Mouse (Mus musculus) midbrain, embryonic 15.5 days (tissue): Measurements from ENCODE around the gene Pop4. TPM values are rescaled to one million over a fixed set of nuclear protein-coding genes. Genes with fewer than 3 reads are reported as not detected.
A peak's percentile ranks its signal among the peaks of the same experiment; 100 is the strongest.

Experiments used
- ATAC-seq: fragments of 200-750 bp; cut with Nextera tagmentation; replicated peaks from 2 replicates; pipeline ENCODE4 v1.8.0; 2017; ENCODE audit warnings: moderate TSS enrichment
- H3K27ac ChIP-seq: fragments of 300-500 bp; sonication (generic); 2 replicates; pipeline ENCODE4 v1.5.1; 2015; ENCODE audit warnings: mild to moderate bottlenecking, inconsistent platforms
- H3K27me3 ChIP-seq: fragments of 300-500 bp; sonication (generic); replicated peaks from 2 replicates; pipeline ENCODE4 v1.6.1; 2015; ENCODE audit warnings: inconsistent platforms
- H3K36me3 ChIP-seq: fragments of 300-500 bp; sonication (generic); replicated peaks from 2 replicates; pipeline ENCODE4 v1.6.1; 2015; ENCODE audit warnings: inconsistent platforms
- H3K4me1 ChIP-seq: fragments of 300-500 bp; sonication (generic); 2 replicates; pipeline ENCODE4 v1.6.1; 2015; ENCODE audit warnings: inconsistent platforms
- H3K4me2 ChIP-seq: fragments of 300-500 bp; sonication (generic); 2 replicates; pipeline ENCODE4 v1.6.1; 2015; ENCODE audit warnings: inconsistent platforms, mild to moderate bottlenecking, moderate library complexity
- H3K4me3 ChIP-seq: fragments of 300-500 bp; sonication (generic); 2 replicates; pipeline ENCODE4 v1.5.1; 2015; ENCODE audit warnings: mild to moderate bottlenecking, inconsistent platforms
- H3K9ac ChIP-seq: fragments of 300-500 bp; sonication (generic); 2 replicates; pipeline ENCODE4 v1.6.1; 2015; ENCODE audit warnings: mild to moderate bottlenecking, inconsistent platforms
- H3K9me3 ChIP-seq: fragments of 300-500 bp; sonication (generic); 2 replicates; pipeline ENCODE4 v1.6.1; 2016; ENCODE audit warnings: inconsistent platforms
- WGBS: fragments of 180-500 bp; shearing (Covaris S2); methylation state at CpG from one replicate; pipeline ENCODE4 v1.1.7; 2015; ENCODE audit warnings: mixed read lengths; 5-methylcytosine and 5-hydroxymethylcytosine counted together
- polyA plus RNA-seq: library from polyadenylated mRNA; unstranded; fragments of >200 nt; fragmentation: Nextera tagmentation; extraction: Ambion mirVana; gene quantifications from 2 replicates; pipeline ENCODE4 v1.2.1, GENCODE M21; 2015

Gene Pop4
- polyA plus RNA-seq, 1 experiment from 2014 or later = 77.4 TPM

GRCm38 (mm10) chr7:38237140-38237539 lies 34.1 kb downstream of the Pop4 start:
- no peak overlapping the region for H3K4me3 ChIP-seq
- H3K36me3 ChIP-seq = no peaks in the 10 kb centered on the region
- H3K9ac ChIP-seq = no peak overlapping the region
- H3K27ac ChIP-seq = no peak overlapping the region
- no peak for ATAC-seq
- H3K9me3 ChIP-seq = no peaks in the 10 kb centered on the region
- no peaks in the 10 kb centered on the region for H3K27me3 ChIP-seq
- H3K4me2 ChIP-seq = no peak overlapping the region
- H3K4me1 ChIP-seq = no peaks in the 10 kb centered on the region

GRCm38 (mm10) chr7:38236400-38237105 lies 34.7 kb downstream of the Pop4 start:
- Histone ChIP-seq H3K9ac (no peak overlapping the region), H3K4me1 (no peaks in the 10 kb centered on the region), H3K4me2 (no peak overlapping the region), H3K36me3 (no peaks in the 10 kb centered on the region), H3K27ac (no peak overlapping the region), H3K9me3 (no peaks in the 10 kb centered on the region), H3K27me3 (no peaks in the 10 kb centered on the region), H3K4me3 (no peak overlapping the region)
- no peak for ATAC-seq
- WGBS = 54% methylated on average over 11 of the region's 11 CpGs

GRCm38 (mm10) chr7:38230285-38230684 lies 40.9 kb downstream of the Pop4 start:
- 19% methylated on average over 8 of the region's 8 CpGs for WGBS
- no peak overlapping the region for H3K4me3 ChIP-seq
- peaks cover 22% of the 10 kb centered on the region; the same call in 1 of the 2 replicates for H3K27me3 ChIP-seq
- no peaks in the 10 kb centered on the region for H3K9me3 ChIP-seq
- ATAC-seq = no peak
- H3K27ac ChIP-seq = no peak overlapping the region
- peaks cover 9% of the 10 kb centered on the region for H3K4me1 ChIP-seq
- H3K36me3 ChIP-seq = no peaks in the 10 kb centered on the region
- no peak overlapping the region for H3K4me2 ChIP-seq
- H3K9ac ChIP-seq = no peak overlapping the region

- Histone ChIP-seq H3K9ac (0 out of 2 replicates have a peak overlapping the region, but pooled peaks have one; percentile 40), H3K9me3 (no peaks in the 10 kb centered on the region), H3K27me3 (peaks cover 22% of the 10 kb centered on the region; the same call in 1 of the 2 replicates), H3K4me3 (peak overlapping the region; percentile 46), H3K4me1 (peaks cover 9% of the 10 kb centered on the region), H3K4me2 (peak overlapping the region; percentile 96), H3K27ac (no peak overlapping the region), H3K36me3 (no peaks in the 10 kb centered on the region)
- WGBS = 26% methylated on average over 8 of the region's 8 CpGs
- peak; percentile 27; the same call in 1 of the 2 replicates for ATAC-seq
Measured at GRCm38 (mm10) chr7:38228329-38228728, 42.9 kb downstream of the Pop4 start.

- peak; percentile 93 for ATAC-seq
- Histone ChIP-seq H3K4me1 (peaks cover 9% of the 10 kb centered on the region), H3K9ac (peak within 1 kb of the TSS; percentile 40; the same call in 1 of the 2 replicates), H3K36me3 (no peaks in the 10 kb centered on the region), H3K27ac (no peak within 1 kb of the TSS), H3K4me3 (peak within 1 kb of the TSS; percentile 46), H3K4me2 (peak within 1 kb of the TSS; percentile 96), H3K27me3 (peaks cover 22% of the 10 kb centered on the region; the same call in 1 of the 2 replicates), H3K9me3 (no peaks in the 10 kb centered on the region)
- under 1% methylated on average over 36 of the region's 36 CpGs for WGBS
Measured at GRCm38 (mm10) chr7:38227900-38228298, 43.3 kb downstream of the Pop4 start, which contains the start of gene Plekhf1. Plekhf1 (minus strand) TSS chr7:38228016.

DNA sequence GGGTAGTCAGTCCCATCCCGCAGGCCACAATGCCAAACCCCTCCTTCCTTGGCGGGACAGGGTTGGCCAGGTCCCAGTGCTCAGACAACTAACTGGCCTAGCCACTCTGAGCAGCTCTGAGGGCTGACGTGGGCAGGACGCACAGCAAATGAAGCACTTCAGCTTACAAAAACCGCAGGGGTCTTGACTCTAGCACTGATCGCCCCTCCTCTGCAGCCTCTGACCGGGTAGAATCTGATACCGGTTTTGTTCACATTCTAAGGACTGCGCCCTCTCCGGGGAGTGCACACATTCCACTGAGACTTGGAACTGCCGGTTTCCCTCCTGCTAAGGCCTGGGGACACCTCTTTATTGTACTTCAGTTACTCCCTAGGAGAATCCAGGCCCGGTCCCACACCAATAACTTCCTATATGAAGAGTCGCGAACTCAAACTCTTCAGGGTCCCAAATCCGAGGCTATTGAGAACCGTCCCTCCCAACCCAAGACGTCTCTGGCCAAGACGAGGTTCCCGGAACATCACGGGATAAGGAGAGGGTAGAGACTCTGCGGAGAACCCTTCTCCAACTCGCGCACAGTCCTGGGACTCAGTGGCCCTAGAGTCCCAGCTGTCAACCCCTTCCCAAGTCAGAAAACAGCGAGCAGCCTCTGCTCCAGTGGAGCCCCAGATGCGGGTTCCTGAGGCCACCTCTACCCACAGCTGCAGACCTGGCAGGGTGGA lies 43.9 kb downstream of the Pop4 start:
- H3K4me3 ChIP-seq = peak overlapping the region; percentile 46
- H3K27ac ChIP-seq = no peak overlapping the region
- H3K9me3 ChIP-seq = no peaks in the 10 kb centered on the region
- H3K9ac ChIP-seq = peak overlapping the region; percentile 40; the same call in 1 of the 2 replicates
- peaks cover 9% of the 10 kb centered on the region for H3K4me1 ChIP-seq
- H3K4me2 ChIP-seq = peak overlapping the region; percentile 96
- under 1% methylated on average over 25 of the region's 25 CpGs for WGBS
- H3K36me3 ChIP-seq = no peaks in the 10 kb centered on the region
- peak; percentile 70 for ATAC-seq
- H3K27me3 ChIP-seq = peaks cover 22% of the 10 kb centered on the region; the same call in 1 of the 2 replicates

- Histone ChIP-seq H3K4me2 (no peak overlapping the region), H3K4me3 (no peak overlapping the region), H3K36me3 (no peaks in the 10 kb centered on the region), H3K27ac (no peak overlapping the region), H3K9me3 (no peaks in the 10 kb centered on the region), H3K9ac (no peak overlapping the region), H3K27me3 (peaks cover 22% of the 10 kb centered on the region; the same call in 1 of the 2 replicates), H3K4me1 (peaks cover 9% of the 10 kb centered on the region)
- ATAC-seq = no peak
- 83% methylated on average over 2 of the region's 2 CpGs for WGBS
Measured at GRCm38 (mm10) chr7:38226226-38226625, 45.0 kb downstream of the Pop4 start.

DNA sequence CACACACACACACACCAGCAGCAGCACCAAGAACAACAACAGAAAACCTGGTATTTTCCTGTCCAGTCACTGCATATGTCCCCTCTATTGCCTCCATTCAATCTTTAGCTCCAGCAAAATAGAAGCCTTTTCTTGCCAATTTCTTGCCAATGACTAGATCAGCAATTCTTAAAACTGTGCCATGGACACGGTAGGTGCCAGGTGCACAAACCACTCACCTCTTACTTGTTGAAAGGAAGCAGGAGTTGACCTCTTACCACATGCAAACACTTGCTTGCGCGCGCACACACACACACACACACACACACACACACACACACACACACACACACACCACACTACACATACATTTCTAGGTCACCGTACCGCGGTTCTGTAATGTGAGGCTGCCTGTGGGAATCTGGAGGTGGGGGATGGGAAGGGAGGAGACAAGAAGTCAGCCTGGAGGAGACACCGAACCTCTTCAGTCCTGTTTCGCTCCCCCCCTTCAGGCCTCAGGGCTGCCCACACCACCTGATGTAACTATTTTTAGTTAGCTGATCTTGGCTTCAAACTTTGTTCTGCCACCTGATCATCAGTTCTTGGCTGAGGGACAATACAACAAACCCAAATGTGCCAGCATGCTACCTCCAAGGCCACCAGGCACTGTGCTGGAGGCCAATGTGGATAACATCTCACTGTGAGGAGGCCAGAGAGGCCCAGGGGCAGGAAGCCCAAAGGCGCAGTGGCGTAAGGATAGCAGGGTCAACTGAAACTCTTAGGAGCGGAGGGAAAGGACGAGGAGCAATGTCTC lies 46.5 kb downstream of the Pop4 start:
- Histone ChIP-seq H3K4me3 (no peak overlapping the region), H3K27me3 (peaks cover 20% of the 10 kb centered on the region; the same call in 1 of the 2 replicates), H3K4me1 (peaks cover 9% of the 10 kb centered on the region), H3K27ac (no peak overlapping the region), H3K9me3 (no peaks in the 10 kb centered on the region), H3K4me2 (no peak overlapping the region), H3K9ac (no peak overlapping the region), H3K36me3 (no peaks in the 10 kb centered on the region)
- 87% methylated on average over 13 of the region's 13 CpGs for WGBS
- ATAC-seq = no peak

GRCm38 (mm10) chr7:38220866-38221265 lies 50.4 kb downstream of the Pop4 start:
- no peaks in the 10 kb centered on the region for H3K9me3 ChIP-seq
- WGBS = 96% methylated on average over 7 of the region's 7 CpGs
- no peak overlapping the region for H3K4me3 ChIP-seq
- 0 out of 2 replicates have a peak, but pooled peaks cover under 1% of the 10 kb centered on the region for H3K27me3 ChIP-seq
- H3K4me2 ChIP-seq = no peak overlapping the region
- H3K9ac ChIP-seq = no peak overlapping the region
- H3K4me1 ChIP-seq = no peaks in the 10 kb centered on the region
- no peak overlapping the region for H3K27ac ChIP-seq
- ATAC-seq = no peak
- no peaks in the 10 kb centered on the region for H3K36me3 ChIP-seq

GRCm38 (mm10) chr7:38219526-38219925 lies 51.7 kb downstream of the Pop4 start:
- no peaks in the 10 kb centered on the region for H3K4me1 ChIP-seq
- H3K27me3 ChIP-seq = no peaks in the 10 kb centered on the region
- H3K27ac ChIP-seq = no peak overlapping the region
- H3K4me2 ChIP-seq = no peak overlapping the region
- H3K9me3 ChIP-seq = no peaks in the 10 kb centered on the region
- no peak overlapping the region for H3K9ac ChIP-seq
- no peak for ATAC-seq
- no peak overlapping the region for H3K4me3 ChIP-seq
- H3K36me3 ChIP-seq = no peaks in the 10 kb centered on the region
- WGBS = 87% methylated on average over 4 of the region's 4 CpGs

DNA sequence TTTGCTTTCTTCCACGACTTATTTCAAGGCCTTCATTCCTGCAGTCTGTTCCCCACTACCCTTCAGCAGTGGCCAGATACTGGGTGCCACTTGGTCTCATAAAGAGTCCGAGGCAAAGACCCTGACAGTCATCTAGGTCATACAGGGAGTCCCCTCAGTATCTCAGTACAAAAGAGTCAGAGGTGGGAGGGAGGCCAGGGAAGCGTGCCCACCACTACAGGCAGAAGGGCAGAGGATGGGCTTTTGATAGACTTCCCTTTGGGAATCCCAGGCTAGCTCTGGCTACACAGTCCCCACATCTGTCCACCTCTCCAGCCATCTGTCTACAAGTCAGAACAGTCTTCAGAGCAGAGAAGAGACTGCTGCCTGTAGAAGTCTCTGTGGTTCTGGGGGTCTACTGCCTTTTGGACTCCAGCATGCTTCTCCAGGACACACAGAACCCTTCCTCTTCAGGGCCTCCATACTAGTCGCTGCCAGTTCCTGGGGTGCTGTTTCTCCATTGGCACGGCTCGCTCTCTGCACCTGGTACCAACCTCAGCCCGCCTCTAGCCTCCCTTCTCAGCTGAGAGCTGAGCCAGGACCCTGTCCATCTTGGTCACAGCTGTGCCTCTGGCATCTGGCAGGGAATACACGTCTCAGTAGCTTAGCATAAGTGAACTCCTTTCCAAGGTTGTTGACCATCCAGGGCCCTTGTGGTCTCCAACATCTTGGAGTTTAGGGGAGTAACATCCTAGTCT lies 52.4 kb downstream of the Pop4 start:
- Histone ChIP-seq H3K4me3 (no peak overlapping the region), H3K27ac (no peak overlapping the region), H3K9me3 (no peaks in the 10 kb centered on the region), H3K9ac (no peak overlapping the region), H3K4me1 (no peaks in the 10 kb centered on the region), H3K4me2 (no peak overlapping the region), H3K27me3 (no peaks in the 10 kb centered on the region), H3K36me3 (no peaks in the 10 kb centered on the region)
- WGBS = 78% methylated on average over 8 of the region's 8 CpGs
- ATAC-seq = no peak
